Mouse (Mus musculus): ENCODE measurements around the gene Diras1. TPM values are rescaled to one million over a fixed set of nuclear protein-coding genes. Genes with fewer than 3 reads are reported as not detected.
"Not testable (repeated sequence)": the region's sequence is repeated elsewhere in the genome, so short reads cannot be mapped to it uniquely, and the experiment has no call there.

Gene Diras1
- polyA plus RNA-seq (2016; fragmentation: Nextera tagmentation; extraction: Ambion mirVana): 0.08 and 0.11 TPM in 2 replicates

- no peak for DNase-seq (ENCODE audit: low spot score)
- Histone ChIP-seq H3K27me3 (ENCODE audit: insufficient read depth, poor library complexity, severe bottlenecking) (peaks cover 69% of the 10 kb centered on the region), H3K27ac (no peak within 1 kb of the TSS), H3K4me3 (peak within 1 kb of the TSS; percentile 51), H3K4me1 (peaks cover 28% of the 10 kb centered on the region), H3K36me3 (peaks cover 4% of the 10 kb centered on the region), H3K9me3 (no peaks in the 10 kb centered on the region)
- 52% methylated on average over 12 of the region's 12 CpGs for WGBS
Measured at GRCm38 (mm10) chr10:81025639-81026275, at the start of gene Diras1. Diras1 (minus strand) TSS chr10:81025662.

DNA sequence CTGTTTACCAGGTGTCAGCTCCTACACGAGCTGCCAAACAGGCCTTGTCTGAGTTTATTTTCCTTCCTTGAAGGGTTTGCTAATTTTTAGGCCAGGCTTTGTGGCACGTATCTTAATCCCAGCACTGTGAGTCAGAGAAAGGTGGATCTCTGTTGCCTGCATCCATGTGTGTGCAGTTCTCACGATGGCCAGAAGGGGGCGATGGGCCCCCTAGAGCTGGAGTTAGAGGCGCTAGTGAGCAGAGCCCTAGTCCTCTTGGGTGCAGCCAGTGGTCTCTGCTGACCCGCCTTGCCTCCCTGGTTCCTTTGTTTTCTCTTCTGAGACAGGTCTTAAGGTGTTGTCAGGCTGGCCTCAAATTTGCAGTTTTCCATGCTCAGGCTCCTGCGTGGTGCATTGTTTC lies 48.0 kb upstream of the Diras1 start:
- no peak for DNase-seq (ENCODE audit: low spot score)
- no peak overlapping the region for H3K4me3 ChIP-seq
- H3K27ac ChIP-seq: no peak overlapping the region
- no peaks in the 10 kb centered on the region for H3K27me3 ChIP-seq (ENCODE audit: insufficient read depth, poor library complexity, severe bottlenecking)
- H3K4me1 ChIP-seq: peaks cover 24% of the 10 kb centered on the region
- WGBS: 60% methylated on average over 7 of the region's 7 CpGs
- no peaks in the 10 kb centered on the region for H3K9me3 ChIP-seq
- H3K36me3 ChIP-seq: peaks cover 60% of the 10 kb centered on the region

GRCm38 (mm10) chr10:81072290-81072689 lies 46.8 kb upstream of the Diras1 start:
- Histone ChIP-seq H3K4me3 (no peak overlapping the region), H3K4me1 (peaks cover 24% of the 10 kb centered on the region), H3K36me3 (peaks cover 49% of the 10 kb centered on the region), H3K9me3 (no peaks in the 10 kb centered on the region), H3K27ac (no peak overlapping the region), H3K27me3 (ENCODE audit: insufficient read depth, poor library complexity, severe bottlenecking) (no peaks in the 10 kb centered on the region)
- WGBS: 92% methylated on average over 8 of the region's 8 CpGs
- DNase-seq (ENCODE audit: low spot score): no peak

- H3K4me1 ChIP-seq: peaks cover 20% of the 10 kb centered on the region
- whole genome bisulfite sequencing: under 1% methylated on average over 35 of the region's 35 CpGs
- peak within 1 kb of the TSS; percentile 88 for H3K27ac ChIP-seq
- peaks cover 27% of the 10 kb centered on the region for H3K36me3 ChIP-seq
- H3K27me3 ChIP-seq (ENCODE audit: insufficient read depth, poor library complexity, severe bottlenecking): no peaks in the 10 kb centered on the region
- peak; percentile 100 for DNase-seq (ENCODE audit: low spot score)
- no peaks in the 10 kb centered on the region for H3K9me3 ChIP-seq
- peak within 1 kb of the TSS; percentile 67 for H3K4me3 ChIP-seq
Measured at GRCm38 (mm10) chr10:81069836-81070235, 44.4 kb upstream of the Diras1 start, which contains the start of gene Thop1. Thop1 (plus strand) TSS chr10:81070035.

DNA sequence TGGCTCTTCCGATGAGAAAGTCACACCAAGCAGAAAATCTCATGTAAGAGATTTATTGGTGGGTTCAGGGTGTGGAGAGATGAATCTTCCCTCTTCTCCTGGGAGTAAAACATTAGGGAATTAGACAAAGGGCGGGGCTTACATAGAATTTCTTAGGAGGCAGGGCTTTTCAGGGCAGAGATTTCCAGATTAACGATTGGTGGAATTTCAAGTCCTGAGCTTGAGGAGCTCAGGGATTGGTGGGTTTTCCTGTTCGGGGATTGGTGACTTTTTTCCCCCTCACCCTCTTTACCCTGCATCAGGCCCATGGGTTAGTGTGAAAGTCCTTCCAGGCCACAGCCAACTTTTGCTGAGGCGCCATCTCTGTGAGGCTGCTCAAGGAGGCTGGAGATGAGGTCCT lies 43.2 kb upstream of the Diras1 start:
- no peaks in the 10 kb centered on the region for H3K9me3 ChIP-seq
- peaks cover 20% of the 10 kb centered on the region for H3K4me1 ChIP-seq
- peaks cover 16% of the 10 kb centered on the region for H3K36me3 ChIP-seq
- WGBS: 67% methylated on average over 5 of the region's 5 CpGs
- H3K27ac ChIP-seq: no peak overlapping the region
- DNase-seq (ENCODE audit: low spot score): no peak
- no peak overlapping the region for H3K4me3 ChIP-seq
- H3K27me3 ChIP-seq (ENCODE audit: insufficient read depth, poor library complexity, severe bottlenecking): no peaks in the 10 kb centered on the region

GRCm38 (mm10) chr10:81064519-81064918 lies 39.1 kb upstream of the Diras1 start:
- not testable (repeated sequence) for H3K27ac ChIP-seq; H3K36me3 ChIP-seq; H3K4me3 ChIP-seq; H3K9me3 ChIP-seq; H3K4me1 ChIP-seq; DNase-seq (ENCODE audit: low spot score); H3K27me3 ChIP-seq (ENCODE audit: insufficient read depth, poor library complexity, severe bottlenecking)
- whole genome bisulfite sequencing: 83% methylated on average over 8 of the region's 8 CpGs

- no peak for DNase-seq (ENCODE audit: low spot score)
- Histone ChIP-seq H3K4me1 (peaks cover 14% of the 10 kb centered on the region), H3K36me3 (peaks cover 5% of the 10 kb centered on the region; the same call in 1 of the 2 replicates), H3K9me3 (no peaks in the 10 kb centered on the region), H3K4me3 (no peak overlapping the region), H3K27ac (no peak overlapping the region), H3K27me3 (ENCODE audit: insufficient read depth, poor library complexity, severe bottlenecking) (no peaks in the 10 kb centered on the region)
- WGBS: 63% methylated on average over 4 of the region's 4 CpGs
Measured at GRCm38 (mm10) chr10:81062710-81063109, 37.2 kb upstream of the Diras1 start.

- under 1% methylated on average over 48 of the region's 48 CpGs for WGBS
Measured at GRCm38 (mm10) chr10:81059603-81060543, 34.4 kb upstream of the Diras1 start, which contains the start of gene Sgta. Sgta (minus strand) TSS chr10:81060181.

GRCm38 (mm10) chr10:81058896-81059295 lies 33.4 kb upstream of the Diras1 start:
- Histone ChIP-seq H3K4me1 (peaks cover 30% of the 10 kb centered on the region), H3K9me3 (no peaks in the 10 kb centered on the region), H3K36me3 (peaks cover 19% of the 10 kb centered on the region; the same call in 1 of the 2 replicates), H3K4me3 (peak overlapping the region; percentile 87), H3K27me3 (ENCODE audit: insufficient read depth, poor library complexity, severe bottlenecking) (no peaks in the 10 kb centered on the region), H3K27ac (no peak overlapping the region)
- DNase-seq (ENCODE audit: low spot score): no peak
- WGBS: 87% methylated on average over 6 of the region's 6 CpGs

More at GRCm38 (mm10) chr10:81059603-81060543, 34.4 kb upstream of the Diras1 start, which contains the start of gene Sgta:
- Histone ChIP-seq H3K36me3 (peaks cover 16% of the 10 kb centered on the region; the same call in 1 of the 2 replicates), H3K27ac (peak within 1 kb of the TSS; percentile 93), H3K9me3 (no peaks in the 10 kb centered on the region), H3K27me3 (ENCODE audit: insufficient read depth, poor library complexity, severe bottlenecking) (no peaks in the 10 kb centered on the region), H3K4me1 (peaks cover 30% of the 10 kb centered on the region), H3K4me3 (peak within 1 kb of the TSS; percentile 87)
- peak; percentile 99 for DNase-seq (ENCODE audit: low spot score)

GRCm38 (mm10) chr10:81057406-81058130 lies 32.1 kb upstream of the Diras1 start:
- Histone ChIP-seq H3K9me3 (no peaks in the 10 kb centered on the region), H3K4me3 (no peak overlapping the region), H3K4me1 (peaks cover 30% of the 10 kb centered on the region), H3K36me3 (peaks cover 28% of the 10 kb centered on the region), H3K27ac (no peak overlapping the region), H3K27me3 (ENCODE audit: insufficient read depth, poor library complexity, severe bottlenecking) (no peaks in the 10 kb centered on the region)
- DNase-seq (ENCODE audit: low spot score): no peak
- WGBS: 94% methylated on average over 23 of the region's 23 CpGs

GRCm38 (mm10) chr10:81055802-81056340 lies 30.4 kb upstream of the Diras1 start:
- Histone ChIP-seq H3K4me1 (peaks cover 34% of the 10 kb centered on the region), H3K36me3 (peaks cover 45% of the 10 kb centered on the region)
- H3K27me3 ChIP-seq (ENCODE audit: insufficient read depth, poor library complexity, severe bottlenecking); H3K9me3 ChIP-seq; H3K4me3 ChIP-seq; H3K27ac ChIP-seq; DNase-seq (ENCODE audit: low spot score): not testable (repeated sequence)
- WGBS: 79% methylated on average over 10 of the region's 11 CpGs

GRCm38 (mm10) chr10:81055169-81055568 lies 29.7 kb upstream of the Diras1 start:
- Histone ChIP-seq H3K36me3 (peaks cover 52% of the 10 kb centered on the region), H3K27ac (no peak overlapping the region), H3K27me3 (ENCODE audit: insufficient read depth, poor library complexity, severe bottlenecking) (no peaks in the 10 kb centered on the region), H3K4me1 (peaks cover 34% of the 10 kb centered on the region), H3K9me3 (no peaks in the 10 kb centered on the region), H3K4me3 (no peak overlapping the region)
- WGBS: 82% methylated on average over 6 of the region's 6 CpGs
- DNase-seq (ENCODE audit: low spot score): no peak
